Mouse (Mus musculus): ENCODE data around the gene Gm20388.

The Gm20388 gene

DNA sequence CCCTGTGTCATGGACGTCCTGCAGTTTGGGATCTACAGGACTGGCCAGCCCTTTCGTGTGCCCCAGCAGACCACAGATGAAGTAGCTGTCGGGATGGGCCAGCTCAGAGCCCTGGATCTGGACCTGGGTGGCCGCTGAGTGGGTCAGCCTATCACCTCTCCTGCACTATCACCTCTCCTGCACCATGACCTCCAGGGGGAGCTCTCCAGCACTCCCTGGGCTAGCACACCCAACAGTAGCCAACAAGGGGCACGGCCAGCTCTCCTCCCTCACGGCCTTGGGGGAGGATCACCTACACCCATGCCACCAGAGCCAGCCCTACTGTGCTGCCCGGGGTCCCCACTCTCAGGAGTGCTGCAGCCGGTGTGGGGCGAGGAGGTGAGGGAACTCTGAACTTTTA, 1136.8 kb downstream of the Gm20388 start:
- no peak for DNase-seq (ENCODE audit: low spot score in 2 of 2)

DNA sequence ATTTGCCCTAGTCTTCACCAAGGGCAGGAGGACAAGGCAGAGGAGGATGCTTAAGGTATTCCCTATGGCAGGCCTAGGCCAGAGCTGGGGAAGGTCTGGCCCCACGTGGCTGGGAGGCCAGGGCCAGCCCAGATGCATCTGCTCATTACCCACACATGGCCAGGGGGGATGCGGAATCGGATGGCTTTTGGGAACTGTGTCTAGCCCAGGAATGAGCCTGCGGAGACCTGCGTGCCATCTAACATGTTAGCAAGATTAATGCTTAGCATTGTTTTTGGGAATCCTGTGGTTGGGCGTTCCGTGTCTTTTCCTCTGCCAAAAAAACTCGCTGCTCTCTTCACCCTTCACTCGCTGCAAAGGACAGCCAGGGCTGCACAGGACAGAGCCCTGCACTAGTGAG, 1147.4 kb downstream of the Gm20388 start:
- no peak for DNase-seq (ENCODE audit: low spot score in 2 of 2)

DNA sequence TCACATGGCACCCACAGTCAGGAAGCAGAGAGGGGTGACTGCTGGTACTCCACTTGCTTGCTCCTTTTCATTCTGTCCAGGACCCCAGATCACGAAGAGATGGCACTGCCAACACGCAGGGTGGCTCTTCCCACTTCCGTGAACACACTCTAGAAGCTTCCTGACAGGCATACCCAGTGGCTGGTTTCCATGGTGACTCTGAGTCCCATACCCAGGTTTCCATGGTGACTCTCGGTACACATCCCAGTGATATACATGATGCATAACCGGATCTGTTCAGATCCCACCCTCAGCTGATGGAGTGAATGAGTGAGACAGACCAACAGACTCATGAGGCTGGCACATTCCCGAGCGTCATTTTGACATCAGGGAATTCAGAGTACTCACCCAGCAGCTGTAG, 1148.5 kb downstream of the Gm20388 start:
- DNase-seq (ENCODE audit: low spot score in 2 of 2): no peak

DNA sequence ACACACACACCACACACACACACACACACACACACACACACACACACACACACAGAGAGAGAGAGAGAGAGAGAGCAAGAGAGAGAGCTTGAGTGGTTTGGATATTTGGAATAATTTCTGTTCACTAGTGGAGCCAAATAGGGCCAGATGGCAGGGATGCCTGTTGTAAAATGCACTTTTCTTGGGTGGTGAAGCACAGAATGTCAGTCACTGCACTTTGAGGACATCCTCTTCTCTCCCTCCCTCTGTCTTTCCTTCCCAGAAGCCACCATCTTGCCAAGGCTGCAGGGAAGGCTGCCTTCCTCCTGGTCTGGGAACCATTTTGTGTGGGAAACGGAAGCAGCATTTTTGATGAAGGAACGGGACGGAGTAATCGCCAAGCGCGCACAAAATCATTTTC, 1151.9 kb downstream of the Gm20388 start:
- DNase-seq (ENCODE audit: low spot score in 2 of 2): no peak

DNA sequence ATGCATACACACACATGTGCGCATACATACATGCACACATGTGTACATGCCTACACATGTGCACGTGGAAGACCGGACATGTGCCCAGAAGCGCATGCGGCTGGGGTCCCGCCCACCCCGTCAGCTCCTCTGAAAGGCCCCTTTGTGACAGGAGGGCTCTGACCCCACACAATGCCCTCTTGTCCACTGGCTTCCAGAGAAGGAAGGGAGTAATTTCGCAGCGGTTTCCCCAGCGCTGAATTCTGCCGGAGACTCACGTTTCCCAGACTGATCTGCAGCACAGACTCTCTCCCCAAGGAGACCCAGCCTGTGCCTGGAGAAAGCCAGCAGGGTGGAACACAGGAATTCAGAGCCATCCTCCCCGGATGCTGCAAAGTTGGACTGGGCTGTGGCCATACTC, 1153.0 kb downstream of the Gm20388 start:
- DNase-seq (ENCODE audit: low spot score in 2 of 2): no peak

DNA sequence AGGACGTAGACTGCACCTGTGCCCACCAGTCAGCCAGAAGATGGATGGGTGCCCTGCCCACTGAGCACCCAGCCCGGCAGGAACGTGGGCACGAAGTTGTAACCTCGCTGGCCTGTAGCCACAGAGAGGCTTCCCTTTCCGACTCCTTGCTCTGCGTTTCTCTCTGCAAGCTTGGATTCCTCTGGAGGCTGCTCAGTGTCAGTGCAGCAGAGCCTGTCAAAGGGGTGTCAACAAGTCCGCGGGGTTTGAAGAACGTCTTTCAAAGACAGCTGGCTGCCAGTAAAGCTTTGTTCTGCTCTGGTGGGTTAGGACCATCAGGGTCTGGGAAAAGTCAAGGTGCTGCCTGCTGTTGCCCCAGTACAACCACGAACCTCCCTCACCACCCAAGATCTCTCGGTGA, 1160.8 kb downstream of the Gm20388 start:
- DNase-seq (ENCODE audit: low spot score in 2 of 2): no peak

DNA sequence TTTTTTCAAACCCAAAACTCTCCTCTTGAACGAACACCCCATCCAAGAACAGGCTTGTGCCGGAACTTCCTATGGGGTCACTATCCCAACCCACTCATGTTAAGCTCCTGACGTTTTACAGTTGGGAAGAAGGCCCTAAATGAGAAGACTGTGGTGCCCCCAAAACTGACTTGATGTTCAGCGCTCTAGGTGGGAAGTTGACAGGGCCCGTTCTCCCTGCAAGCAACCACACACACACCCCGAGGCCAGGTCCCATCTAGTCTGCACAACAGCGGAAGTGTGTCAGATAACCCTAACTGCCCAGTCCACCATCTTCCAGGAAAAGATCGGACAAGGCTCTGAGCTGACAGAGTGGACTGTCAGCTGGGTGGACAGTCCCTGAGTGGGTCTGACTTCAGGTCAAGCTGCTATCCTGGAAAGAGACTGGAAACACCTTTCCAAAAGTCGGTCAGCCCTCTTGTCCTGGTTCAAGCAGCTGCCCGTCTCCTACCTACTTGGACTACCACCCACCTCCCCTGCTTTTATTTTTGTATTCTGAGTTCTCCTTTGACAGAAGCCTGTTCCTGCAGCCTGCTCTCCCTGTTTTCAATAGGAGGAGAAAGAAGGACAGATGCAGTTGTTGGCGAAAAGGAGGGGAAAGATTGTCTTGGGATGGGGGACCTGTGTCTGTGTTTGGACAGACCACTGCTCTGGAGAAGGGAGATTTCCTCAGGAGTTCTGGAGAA, 1161.9 kb downstream of the Gm20388 start:
- DNase-seq (ENCODE audit: low spot score in 2 of 2): no peak

DNA sequence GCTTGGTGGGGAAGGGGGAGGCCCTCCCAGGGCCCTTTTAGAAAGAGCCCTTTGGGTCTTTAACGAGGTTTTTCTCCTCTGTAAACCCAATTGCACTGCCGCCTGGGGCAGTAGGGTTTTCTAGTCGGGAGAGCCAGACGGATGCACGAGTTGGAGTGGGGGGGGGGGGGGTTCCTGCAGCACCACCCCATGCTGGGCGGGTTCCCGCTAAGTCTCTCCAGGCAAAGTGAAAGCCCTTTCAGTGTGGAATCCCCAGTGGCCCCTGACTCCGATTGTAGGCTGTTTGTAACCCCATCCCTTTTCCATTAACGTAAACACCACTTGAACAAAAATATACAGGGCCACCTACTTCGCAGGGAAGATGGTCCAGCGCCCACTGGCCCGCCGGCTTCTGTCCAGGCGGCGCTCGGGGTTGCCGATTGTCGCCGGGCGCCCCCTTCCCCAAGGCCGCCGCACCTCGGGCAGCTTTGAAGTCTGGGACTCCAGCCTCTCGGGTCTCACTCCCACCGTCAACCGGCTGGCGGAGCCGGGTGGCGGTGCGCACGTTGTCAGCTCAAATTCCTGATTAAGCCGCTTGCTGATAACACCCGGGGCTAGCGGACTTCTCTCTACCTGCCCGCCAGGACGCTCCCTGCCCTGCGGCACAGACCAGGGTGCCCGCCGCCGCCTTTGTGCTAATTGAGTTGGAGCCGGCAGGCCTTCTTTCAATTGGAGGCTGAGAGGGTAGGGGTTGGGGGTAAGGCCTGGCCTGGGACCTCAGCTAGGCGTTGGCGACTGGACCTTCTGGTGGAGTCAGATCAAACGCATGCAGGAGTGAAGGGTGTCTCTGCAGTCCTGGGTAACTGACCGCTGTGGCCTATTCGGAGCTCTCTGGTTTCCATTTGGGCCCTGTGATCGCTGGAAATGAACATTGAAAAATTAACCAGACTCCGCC, 1162.8 kb downstream of the Gm20388 start:
- DNase-seq (ENCODE audit: low spot score in 2 of 2): no peak

DNA sequence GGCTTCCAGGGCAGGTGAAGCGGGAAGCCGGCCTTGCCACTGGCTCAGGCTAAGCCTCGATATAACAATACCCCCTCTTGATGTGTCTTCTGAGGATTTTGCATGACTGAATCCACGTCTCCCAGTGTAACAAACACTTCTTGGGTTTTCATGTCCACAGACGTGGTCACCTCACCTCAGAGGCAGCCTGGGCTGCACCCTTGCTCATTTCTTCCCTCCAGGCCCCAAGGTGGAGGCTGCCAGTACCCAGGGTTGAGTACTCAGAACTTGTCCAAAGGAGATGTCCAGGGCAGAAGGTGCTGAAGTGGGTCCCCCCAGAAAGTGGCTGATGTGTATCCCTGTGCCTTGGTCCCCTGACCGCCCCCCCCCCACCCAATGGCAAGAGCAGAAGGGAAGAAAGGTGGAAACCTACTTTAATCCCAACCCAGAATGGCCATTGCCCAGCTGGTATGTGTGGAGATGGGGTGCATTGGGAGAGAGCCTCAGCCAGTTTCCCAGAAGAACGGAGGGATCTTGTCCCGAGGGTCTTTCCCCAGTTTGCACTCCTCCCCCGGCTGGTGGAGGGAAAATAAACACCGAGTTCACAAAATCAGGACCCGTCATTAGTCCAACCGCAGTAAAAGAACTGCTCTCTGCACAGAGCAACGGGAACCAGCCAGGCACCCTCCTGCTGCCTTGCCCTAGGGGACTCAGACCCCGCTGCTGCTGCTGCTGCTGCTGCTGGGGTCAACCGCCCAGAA, 1163.6 kb downstream of the Gm20388 start:
- DNase-seq (ENCODE audit: low spot score in 2 of 2): no peak

DNA sequence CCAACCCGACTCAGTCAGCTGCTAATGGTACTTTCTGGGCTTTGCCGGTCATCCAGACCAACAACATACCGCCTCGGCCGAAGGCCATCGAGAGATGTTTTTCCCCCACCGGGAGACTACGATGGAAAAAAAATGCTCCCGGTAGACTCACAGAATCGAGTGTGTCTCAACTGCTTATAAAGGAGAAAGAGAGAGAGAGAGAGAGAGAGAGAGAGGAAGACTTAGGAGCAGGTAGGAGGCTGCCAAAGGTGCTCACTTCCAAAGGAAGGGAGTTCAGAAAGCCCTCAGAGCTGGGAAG, 1164.2 kb downstream of the Gm20388 start:
- no peak for DNase-seq (ENCODE audit: low spot score in 2 of 2)

DNA sequence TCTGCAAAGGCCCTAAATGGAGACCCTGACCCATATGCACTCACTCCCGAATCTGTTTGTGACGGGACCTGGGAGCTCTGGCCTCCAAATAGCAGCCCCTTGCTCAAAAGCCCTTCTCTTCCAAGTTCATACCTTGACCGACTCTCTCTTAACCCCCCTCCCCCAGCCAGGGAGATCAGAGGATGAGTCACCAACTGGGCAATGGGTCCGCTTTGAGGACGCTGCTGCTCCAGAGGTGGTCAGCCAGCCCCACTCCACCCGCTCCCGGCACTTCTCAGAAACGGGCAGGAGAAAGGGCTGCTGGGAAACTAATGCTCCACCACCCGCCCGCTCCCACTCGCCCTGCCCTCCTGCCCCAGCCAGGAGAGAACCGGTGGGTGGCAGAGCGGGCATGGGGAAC, 1165.3 kb downstream of the Gm20388 start:
- no peak for DNase-seq (ENCODE audit: low spot score in 2 of 2)

DNA sequence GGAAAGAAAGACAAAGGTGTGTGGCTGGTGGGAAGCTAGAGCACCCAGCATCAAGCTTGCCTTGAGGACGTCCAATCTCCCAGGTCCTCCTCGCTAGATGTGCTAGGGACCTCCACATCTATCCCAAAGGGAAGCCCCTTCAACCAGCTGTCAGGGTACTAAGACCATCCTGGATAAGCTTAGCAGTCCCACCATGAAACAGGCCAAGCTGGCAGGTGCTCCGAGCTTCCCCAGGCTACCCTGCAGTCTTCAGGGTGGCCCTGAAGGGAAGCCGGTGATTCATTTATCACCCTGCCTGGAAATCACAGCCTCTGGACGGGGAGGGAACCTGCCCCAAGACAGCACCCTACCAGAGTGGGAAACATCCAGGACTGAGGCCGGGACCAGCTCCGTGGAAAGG, 1165.9 kb downstream of the Gm20388 start:
- DNase-seq (ENCODE audit: low spot score in 2 of 2): no peak

DNA sequence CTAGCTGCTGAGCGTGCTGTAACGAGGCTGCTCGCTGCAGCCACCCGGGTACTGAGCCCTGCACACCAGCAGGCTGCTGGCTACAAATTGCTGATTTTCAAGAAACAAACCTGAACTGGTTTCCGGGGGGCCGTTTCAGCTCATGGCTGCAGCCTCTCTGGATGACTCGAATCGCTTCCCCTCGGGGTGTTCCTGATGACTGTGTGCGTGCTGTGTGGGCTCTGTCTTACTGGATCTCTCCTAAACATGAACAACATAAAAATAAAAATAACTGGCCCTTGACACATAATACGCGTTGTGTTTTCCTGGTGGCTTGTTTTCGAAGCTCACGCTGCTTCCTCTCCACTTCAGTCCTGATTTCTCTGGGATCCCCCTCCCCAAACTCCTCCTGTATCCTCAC, 1168.1 kb downstream of the Gm20388 start:
- no peak for DNase-seq (ENCODE audit: low spot score in 2 of 2)

DNA sequence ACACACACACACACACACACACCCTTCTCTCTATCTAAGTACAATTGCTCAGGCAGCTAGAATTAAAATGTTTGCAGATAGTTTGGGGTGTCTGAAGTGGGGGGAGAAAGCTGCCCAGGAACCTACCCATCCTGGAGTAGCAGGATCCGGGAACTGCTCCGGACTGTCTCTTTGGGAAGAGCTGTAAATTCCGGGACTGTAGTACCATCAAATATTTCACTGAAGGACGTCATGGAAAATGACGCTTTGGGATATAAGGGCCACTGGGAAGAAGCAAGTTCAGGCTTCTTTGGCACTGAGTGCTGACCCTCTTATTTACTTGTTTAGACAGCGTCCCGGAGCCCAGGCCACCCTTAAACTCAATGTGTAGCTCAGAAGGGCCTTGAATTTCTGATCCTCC, 1168.6 kb downstream of the Gm20388 start:
- DNase-seq (ENCODE audit: low spot score in 2 of 2): no peak

DNA sequence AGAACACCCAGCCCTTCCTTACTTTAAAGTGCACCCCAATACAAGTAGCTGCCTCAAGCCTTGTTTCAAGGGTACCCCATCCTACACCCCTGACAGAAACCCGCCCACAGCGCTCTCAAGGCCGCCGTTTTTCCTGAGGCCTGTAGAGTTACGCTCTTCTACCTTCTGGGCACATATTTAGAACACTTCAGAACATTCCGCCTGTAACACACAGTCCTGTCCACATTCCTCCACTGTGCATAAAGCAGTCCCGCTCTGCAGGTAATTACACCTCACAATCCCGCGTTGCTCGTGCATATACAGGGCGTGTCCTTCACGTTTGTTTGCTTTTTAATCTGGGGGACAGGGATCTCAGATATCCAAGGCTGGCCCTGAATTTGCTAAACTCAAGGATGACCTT, 1169.3 kb downstream of the Gm20388 start:
- no peak for DNase-seq (ENCODE audit: low spot score in 2 of 2)

DNA sequence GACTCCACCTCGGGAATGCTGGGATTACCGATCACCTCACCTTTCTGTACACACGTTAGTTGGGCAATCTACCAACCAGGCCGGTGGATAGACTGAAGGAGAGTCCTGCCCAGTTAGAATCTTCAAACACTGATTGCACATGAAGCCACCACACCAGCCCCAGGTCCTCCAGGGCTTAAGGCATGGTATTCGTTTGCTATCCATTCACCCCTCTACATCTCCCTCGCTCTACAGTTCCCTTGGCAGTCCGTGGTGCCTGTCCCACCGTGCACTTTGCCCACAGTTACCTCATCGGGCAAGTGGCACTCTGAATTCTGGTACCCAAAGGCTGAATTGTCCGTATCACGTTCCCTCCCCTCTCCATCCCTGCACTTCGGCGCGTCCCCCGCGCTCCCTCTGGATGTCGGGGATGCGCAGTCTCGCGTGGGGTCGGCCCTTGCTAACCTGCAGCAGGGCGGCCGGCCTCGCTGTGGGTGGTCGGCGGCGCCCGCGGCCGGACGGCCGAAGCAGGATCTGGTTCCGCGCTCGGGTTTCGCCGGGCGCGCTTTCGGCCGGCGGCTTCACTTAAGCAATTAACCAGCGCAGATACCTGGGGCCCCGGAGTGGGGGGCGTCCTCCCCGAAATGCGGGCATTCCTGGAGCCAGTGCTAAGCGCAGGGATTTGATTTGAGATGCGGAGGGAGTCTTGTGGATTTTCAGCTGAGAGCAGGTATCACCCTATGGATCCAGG, 1169.9 kb downstream of the Gm20388 start:
- no peak for DNase-seq (ENCODE audit: low spot score in 2 of 2)

DNA sequence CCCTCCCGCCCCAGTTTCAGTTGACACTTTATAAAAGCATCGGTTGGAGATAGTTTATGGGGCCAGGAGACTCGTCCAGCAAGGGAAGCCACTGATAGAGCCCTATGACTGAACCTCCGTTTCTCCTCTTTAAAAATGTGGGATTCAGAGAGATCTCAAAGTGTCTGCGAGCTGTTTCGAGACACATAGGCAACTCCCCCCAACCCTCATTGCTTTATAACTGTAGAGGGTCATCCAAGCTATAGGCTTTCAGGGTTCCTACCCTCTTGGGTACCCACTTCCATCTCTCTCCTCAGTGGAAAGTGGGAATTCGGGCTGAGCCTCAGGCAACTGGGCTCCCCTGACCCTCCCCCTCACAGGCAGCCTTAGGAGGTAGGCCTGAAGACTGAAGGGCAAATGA, 1170.8 kb downstream of the Gm20388 start:
- DNase-seq (ENCODE audit: low spot score in 2 of 2): no peak

DNA sequence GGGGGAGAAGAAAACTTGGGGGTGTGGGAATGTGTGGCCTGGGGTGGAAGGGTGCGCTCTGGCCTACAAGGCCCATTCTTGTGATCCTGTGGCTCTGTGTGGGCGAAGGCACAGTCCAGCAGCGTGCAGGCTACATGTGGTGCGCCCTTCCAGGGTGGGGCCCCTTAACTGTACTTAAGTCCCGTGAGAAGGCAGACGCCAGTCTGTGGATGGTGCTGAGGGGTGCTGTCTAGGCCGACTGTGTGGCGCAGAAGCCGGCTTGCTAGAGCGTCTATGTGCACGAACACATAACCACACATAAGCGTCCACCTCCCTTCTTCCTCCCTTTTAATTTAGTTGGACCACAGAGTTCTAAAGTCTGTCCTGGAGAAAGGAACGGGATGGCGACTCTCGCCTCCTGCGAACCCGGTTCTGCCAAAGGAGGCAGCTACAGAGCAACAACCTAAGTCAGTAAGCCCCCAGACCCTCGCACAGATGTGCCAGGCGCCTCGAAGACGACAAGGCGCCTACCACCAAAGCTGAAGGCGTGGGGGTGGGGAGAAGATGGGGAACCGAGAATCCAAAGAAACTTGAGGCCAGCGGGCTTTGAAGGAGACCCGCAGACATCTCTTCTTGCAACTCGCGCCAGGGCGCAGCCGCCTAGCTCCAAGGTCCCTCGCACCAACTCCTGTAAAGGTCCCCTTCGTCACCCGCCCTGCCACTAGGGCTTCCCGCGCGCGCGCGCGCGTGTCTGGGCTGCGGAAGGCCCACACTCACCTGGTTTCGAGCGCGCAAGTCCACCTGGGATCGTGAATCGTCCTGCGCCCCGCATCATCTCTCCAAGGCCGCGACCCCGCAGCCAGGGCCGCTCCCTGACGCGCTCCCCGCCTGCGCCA, 1171.8 kb downstream of the Gm20388 start:
- no peak for DNase-seq (ENCODE audit: low spot score in 2 of 2)

DNA sequence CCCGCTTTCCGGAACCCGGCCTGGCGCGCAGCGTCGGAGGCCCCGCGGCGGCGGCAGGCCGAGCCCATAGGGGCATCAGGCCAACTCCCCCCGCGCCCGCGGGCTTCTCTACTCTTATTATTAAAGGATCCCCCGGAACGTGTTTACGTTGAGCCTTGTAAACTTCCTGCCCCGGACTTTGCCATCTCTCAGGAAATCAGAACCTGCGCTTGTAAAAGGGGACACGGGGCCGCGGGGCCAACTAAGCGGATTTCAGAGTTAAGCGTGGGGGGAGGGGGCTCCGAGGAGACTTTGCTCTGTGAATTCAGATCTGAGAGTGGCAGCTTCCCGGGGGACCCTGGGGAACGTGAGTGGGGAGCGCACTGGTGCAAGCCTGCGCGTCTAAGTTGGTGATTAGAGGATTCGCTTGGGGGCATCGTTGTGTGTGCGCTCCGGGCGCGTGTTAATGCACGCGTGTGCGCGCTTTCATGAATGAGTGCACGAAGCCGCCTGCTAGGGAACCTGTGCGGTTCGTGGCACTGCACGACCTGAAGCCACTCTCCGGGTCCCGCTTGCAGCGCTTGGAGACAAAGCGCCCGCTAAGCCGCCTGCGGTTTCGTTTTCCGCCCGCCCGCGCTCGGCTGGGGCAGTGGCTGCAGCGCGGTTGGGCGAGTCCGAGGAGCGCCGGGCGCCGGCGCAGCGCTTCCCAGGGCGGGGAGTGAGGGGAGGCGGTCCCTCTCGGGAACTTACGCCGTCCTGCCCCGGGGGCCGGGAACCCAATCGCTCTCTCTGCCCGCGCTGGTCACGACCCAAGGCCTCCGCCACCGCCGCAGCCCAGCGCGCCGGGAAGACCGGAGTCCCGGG, 1172.7 kb downstream of the Gm20388 start:
- DNase-seq (ENCODE audit: low spot score in 2 of 2): peak; percentile 74 to 79

DNA sequence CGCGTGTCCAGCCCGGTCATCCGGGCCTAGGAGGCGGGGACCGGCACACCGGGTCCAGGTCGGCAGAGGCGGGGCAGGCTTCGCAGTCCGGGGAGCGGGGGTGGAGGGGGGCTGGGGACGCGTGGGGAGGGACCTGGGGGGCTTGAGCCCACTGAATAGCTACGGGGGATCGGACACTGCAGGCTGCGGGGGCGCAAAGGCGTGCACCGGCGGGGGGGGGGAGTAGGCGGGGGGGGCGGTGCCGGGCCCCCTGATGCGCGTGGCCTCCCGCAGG, 1173.2 kb downstream of the Gm20388 start:
- no peak for DNase-seq (ENCODE audit: low spot score in 2 of 2)

Measured in urinary bladder, adult 18-20 months (tissue).